Mouse (Mus musculus): ENCODE measurements around the gene Fam120b.
"Not testable (repeated sequence)": the region's sequence is repeated elsewhere in the genome, so short reads cannot be mapped to it uniquely, and the experiment has no call there.

The Fam120b gene

GRCm38 (mm10) chr17:15431551-15431950 lies 35.5 kb downstream of the Fam120b start:
- DNase-seq (ENCODE audit: low spot score in 2 of 2) = no peak

GRCm38 (mm10) chr17:15432036-15432435 lies 36.0 kb downstream of the Fam120b start:
- no peak for DNase-seq (ENCODE audit: low spot score in 2 of 2)

- DNase-seq (ENCODE audit: low spot score in 2 of 2) = no peak
Observed at GRCm38 (mm10) chr17:15434748-15435147, 38.7 kb downstream of the Fam120b start.

GRCm38 (mm10) chr17:15440067-15440462 lies 44.1 kb downstream of the Fam120b start:
- no peak for DNase-seq (ENCODE audit: low spot score in 2 of 2)

- DNase-seq (ENCODE audit: low spot score in 2 of 2) = no peak
Observed at GRCm38 (mm10) chr17:15440463-15441121, 44.6 kb downstream of the Fam120b start.

GRCm38 (mm10) chr17:15445421-15445820 lies 49.4 kb downstream of the Fam120b start:
- no peak for DNase-seq (ENCODE audit: low spot score in 2 of 2)

GRCm38 (mm10) chr17:15447831-15448230 lies 51.8 kb downstream of the Fam120b start:
- DNase-seq (ENCODE audit: low spot score in 2 of 2) = no peak

GRCm38 (mm10) chr17:15449144-15449543 lies 53.1 kb downstream of the Fam120b start:
- not testable (repeated sequence) for DNase-seq (ENCODE audit: low spot score in 2 of 2)

GRCm38 (mm10) chr17:15449606-15450005 lies 53.6 kb downstream of the Fam120b start:
- no peak for DNase-seq (ENCODE audit: low spot score in 2 of 2)

- DNase-seq (ENCODE audit: low spot score in 2 of 2) = no peak
Observed at GRCm38 (mm10) chr17:15455203-15455602, 59.2 kb downstream of the Fam120b start.

- DNase-seq (ENCODE audit: low spot score in 2 of 2) = no peak
Observed at GRCm38 (mm10) chr17:15456595-15456994, 60.6 kb downstream of the Fam120b start.

- DNase-seq (ENCODE audit: low spot score in 2 of 2) = no peak
Observed at GRCm38 (mm10) chr17:15459761-15460160, 63.8 kb downstream of the Fam120b start.

GRCm38 (mm10) chr17:15461921-15462495 lies 66.0 kb downstream of the Fam120b start:
- DNase-seq (ENCODE audit: low spot score in 2 of 2) = no peak

- peak in 1 of 2 experiments; percentile 53 for DNase-seq (ENCODE audit: low spot score in 2 of 2)
Observed at GRCm38 (mm10) chr17:15467669-15468068, 71.7 kb downstream of the Fam120b start.

- no peak for DNase-seq (ENCODE audit: low spot score in 2 of 2)
Observed at GRCm38 (mm10) chr17:15472671-15473070, 76.7 kb downstream of the Fam120b start.

Data from frontal cortex, postnatal 14 days (tissue).